Mouse (Mus musculus): ENCODE measurements around the gene Jak2. TPM values are rescaled to one million over a fixed set of nuclear protein-coding genes. Genes with fewer than 3 reads are reported as not detected.

The Jak2 gene
- total RNA-seq, 2 experiments from 2014 or later = 16.2 to 20.1 TPM

DNA sequence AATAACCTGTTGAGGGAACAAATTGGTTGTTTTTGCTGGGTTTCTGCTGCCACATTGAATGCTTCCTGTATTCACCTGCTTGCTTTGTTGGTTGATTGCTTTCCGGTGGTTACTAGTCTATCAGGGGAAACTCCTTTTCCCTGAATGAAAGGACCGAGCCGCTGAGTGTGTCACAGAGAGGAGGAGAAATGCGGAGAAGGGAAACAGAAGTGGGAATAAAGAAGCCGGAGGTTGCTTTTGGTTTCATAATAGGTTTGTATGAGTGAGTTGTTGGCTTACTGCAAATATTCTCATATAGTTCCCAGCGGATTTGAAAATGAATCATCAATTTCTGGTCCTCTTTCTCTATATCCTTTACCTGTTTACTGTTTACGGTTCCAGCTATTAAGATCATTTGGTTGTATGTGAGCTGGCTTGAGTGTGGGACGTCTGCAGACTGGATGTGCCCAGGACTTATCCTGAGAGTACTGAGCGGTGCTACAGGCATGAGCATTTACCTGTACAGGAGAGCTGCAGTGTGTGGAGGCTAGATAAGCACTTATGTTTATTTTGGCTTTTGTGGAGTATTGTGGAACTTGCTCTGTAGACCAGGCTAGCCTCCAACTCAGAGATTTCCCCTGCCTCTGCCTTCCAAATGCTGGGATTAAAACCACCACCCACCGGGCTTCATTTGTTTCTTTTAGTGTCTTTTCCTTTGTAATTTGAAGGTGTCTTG lies 1.4 kb downstream of the Jak2 start:
- peak; percentile 24 to 54 for DNase-seq

- DNase-seq = peak; percentile 86 to 90
Observed at GRCm38 (mm10) chr19:29253728-29254127, 2.1 kb downstream of the Jak2 start.

- no peak for DNase-seq
Observed at GRCm38 (mm10) chr19:29254671-29255070, 3.0 kb downstream of the Jak2 start.

DNA sequence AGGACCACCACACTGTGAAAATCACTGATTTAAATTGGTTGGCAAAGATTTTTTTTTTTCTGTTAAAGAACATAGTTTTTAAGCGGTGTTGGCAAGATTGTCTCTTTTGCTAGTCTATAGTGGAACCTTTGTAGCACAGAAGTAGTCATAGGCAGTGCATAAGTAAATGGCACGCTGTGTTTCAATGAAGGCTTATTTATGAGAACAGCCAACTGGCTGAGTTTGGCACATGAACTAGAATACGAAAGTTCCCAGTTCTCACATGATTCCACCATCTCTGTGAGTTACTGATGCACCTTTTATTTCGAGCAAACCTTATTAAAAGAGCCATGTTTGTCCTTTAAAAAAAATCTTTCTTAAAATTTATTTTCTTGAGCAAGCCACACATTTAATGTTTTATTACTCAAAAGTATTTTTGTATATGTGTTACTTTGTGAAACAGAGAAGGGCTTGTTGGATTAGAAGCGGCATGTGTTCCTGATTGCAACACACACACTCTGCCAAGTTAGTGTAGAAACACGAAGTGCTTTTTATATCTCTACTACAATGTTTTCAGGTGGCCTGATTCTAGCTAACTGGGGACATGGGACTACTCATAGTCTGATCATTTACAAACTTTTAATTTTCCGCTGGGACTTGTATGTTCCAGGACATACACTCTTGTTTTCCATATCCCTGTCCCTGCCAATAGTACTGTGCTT lies 3.8 kb downstream of the Jak2 start:
- DNase-seq = peak; percentile 35 to 48

GRCm38 (mm10) chr19:29261638-29262037 lies 10.0 kb downstream of the Jak2 start:
- DNase-seq = no peak

DNA sequence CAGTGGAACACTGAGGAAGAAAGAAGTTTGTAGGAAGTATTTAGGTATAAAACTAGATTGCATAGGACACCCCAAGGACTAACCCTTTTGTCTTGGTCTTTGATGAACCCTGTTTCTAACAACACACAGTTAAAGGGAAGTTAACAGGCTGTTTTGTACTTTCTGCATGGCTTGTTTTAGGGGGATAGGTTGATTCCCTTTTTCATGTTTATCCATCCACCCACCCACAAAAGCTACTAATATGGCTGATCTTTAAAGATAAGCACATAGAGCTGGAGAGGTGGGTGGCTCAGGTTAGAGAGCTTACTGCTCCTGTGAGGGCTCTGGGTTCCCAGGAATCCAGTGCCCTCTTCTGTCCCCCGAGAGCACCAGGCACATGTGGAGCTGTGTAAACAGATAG lies 11.9 kb downstream of the Jak2 start:
- no peak for DNase-seq

DNA sequence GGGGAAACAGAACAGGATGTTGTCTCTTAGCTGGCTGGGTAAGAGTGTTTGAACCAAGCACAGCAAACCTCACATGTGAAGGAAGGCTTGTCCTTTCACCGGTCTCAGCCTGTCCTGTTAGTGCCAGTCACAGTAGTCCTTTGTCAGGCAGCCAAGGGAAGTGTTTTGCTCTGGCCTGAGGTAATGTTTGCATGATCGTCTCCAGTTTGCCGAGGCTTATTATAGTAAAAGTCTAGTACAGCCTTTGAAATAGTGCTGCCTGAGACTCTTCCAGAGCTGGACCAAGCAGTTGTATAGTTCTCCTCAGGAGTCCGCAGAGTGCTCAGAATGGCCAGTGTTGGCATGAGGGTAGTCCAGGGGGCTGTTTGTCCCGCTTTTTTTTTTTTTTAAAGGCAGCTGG lies 13.9 kb downstream of the Jak2 start:
- peak; percentile 81 to 87 for DNase-seq

GRCm38 (mm10) chr19:29267075-29267868 lies 15.6 kb downstream of the Jak2 start:
- DNase-seq = no peak

DNA sequence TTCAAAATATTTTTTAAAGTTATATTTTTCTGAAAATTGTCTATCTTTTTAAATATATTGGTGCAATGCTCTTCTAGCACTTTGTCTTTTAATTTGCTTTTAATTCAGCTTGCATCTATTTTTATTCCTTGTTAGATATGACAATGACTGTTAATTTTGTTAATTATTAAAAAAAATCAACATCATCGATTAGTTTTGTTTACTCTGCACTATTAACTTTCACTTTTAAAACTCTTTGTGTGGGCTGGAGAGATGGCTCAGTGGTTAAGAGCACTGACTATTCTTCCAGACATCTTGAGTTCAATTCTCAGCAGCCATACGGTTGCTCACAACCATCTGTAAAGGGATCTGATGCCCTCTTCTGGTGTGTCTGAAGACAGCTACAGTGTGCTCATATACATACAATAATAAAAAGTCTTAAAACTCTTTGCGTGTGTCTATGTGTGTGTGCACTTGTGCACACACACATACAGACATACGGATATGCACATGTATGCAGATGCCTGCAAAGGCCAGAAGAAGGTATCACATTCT lies 17.2 kb downstream of the Jak2 start:
- no peak for DNase-seq

- peak in 1 of 2 experiments; percentile 27 for DNase-seq
Observed at GRCm38 (mm10) chr19:29270226-29270625, 18.6 kb downstream of the Jak2 start.

DNA sequence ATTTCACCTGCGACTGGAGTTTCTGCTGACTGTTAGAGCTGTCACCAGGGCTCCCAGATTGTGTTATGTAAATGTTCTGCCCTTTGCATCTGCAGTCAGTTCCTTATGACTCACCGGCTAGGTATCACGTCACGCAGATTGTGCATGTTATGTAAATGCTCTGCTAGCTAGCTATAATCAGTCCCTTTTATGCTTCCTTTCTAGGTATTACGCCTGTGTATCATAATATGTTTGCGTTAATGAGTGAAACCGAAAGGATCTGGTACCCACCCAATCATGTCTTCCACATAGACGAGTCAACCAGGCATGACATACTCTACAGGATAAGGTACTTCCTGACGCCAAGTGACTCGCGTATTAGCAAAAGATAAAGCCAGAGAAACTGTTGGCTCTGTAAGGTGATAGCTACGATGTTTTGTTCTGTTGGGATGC lies 19.5 kb downstream of the Jak2 start:
- DNase-seq = peak; percentile 67

- DNase-seq = no peak
Observed at GRCm38 (mm10) chr19:29272011-29272809, 20.6 kb downstream of the Jak2 start.

GRCm38 (mm10) chr19:29276414-29276813 lies 24.8 kb downstream of the Jak2 start:
- DNase-seq = no peak

GRCm38 (mm10) chr19:29278944-29279587 lies 27.4 kb downstream of the Jak2 start:
- DNase-seq = no peak

DNA sequence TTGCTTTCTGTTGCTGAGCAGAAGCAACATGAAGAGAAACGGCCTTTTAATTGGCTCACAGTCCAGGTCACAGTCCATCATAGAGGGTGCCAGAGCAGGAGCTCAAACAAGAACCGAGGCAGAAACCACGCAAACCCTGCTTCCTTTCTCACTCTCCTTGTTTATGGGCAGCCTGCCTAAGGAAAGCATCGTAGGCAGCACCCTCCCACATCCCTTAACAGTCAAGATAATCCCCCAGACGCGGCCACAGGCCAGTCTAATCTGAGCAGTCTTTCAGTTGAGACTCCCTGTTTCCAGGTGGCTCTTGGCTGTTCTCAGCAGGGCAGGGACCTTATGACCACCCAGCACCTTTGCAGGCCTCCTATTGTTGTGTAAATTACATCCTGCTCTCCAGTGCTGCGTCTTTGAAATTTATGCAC lies 33.8 kb downstream of the Jak2 start:
- DNase-seq = no peak

DNA sequence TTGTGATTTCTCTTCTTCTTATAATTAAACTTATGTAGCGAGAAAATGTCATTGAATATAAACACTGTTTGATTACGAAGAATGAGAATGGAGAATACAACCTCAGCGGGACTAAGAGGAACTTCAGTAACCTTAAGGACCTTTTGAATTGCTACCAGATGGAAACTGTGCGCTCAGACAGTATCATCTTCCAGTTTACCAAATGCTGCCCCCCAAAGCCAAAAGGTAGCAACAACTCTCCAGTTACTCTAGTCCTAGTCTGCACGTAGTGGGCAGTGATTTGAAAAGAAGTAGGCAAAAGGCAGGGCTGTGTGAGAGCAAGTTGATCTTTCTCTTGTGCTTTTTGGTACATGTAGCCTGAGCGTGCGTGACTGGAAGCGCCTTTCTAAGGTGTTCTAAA lies 36.2 kb downstream of the Jak2 start:
- DNase-seq = no peak

GRCm38 (mm10) chr19:29291532-29291931 lies 39.9 kb downstream of the Jak2 start:
- DNase-seq = no peak

DNA sequence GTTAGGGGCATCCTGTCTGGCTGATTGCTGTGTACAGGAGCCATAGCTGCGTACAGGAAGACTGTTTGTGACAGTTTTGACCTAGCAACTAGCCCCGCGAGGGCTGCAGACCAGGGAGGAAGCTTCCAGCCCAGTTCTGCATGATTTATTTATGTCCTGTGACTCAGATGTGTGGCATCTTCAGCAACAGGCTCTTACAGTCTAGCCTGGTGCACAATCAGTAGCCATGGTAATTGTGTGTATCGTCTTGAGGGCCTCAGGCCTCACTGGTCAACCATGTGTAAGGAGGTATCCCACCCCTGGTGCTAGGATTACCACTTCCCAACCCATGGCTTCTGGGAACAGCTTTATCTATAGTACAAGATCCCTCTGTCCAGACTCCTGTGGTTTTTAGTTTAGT lies 40.9 kb downstream of the Jak2 start:
- no peak for DNase-seq

DNA sequence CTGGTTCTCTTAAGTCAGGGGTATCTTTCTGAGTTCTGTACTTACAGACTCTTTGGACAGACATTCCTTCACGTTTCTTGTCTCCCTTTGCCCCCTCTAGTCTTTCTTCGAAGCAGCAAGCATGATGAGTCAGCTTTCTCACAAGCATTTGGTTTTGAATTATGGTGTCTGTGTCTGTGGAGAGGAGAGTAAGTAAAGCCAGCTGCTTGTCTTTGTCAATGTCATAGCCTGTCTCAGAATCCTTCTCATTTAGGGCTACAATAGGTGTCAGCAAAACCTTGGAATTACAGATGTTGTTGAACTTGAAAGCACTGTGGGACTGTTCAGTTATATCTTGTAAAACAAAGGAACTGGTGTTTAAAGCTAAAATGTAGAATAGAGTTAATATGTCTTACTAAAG lies 43.1 kb downstream of the Jak2 start:
- DNase-seq = no peak

DNA sequence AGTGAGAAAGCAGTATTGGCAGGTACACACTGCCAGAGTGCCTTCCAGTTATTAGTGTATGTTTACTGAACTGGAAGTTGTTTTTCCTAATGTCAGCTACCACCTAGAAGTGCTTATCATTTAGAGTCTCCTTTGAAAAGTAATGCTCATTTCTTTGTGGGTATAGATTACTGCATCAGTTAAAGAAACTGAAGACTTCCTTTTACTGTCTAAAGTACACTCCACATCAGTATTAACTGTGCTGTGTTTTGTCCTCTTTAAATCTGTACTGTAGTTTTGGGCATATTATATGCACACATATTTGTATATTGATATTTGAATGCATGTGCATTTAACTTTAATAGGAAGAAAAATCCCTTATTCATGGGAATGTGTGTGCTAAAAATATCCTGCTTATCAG lies 44.5 kb downstream of the Jak2 start:
- no peak for DNase-seq

- no peak for DNase-seq
Observed at GRCm38 (mm10) chr19:29297366-29297765, 45.7 kb downstream of the Jak2 start.

Data from heart, adult 18-20 months (tissue).